Mouse (Mus musculus) lung, adult 2 months (tissue): ENCODE results near the gene Phkb.

Experiments used
- CTCF ChIP-seq: fragments of 200-500 bp; IDR thresholded peaks from 2 replicates; pipeline ENCODE4 v1.5.1; 2011; ENCODE audit warnings: mild to moderate bottlenecking, low read length, control low read depth; ENCODE audit not compliant: insufficient read depth
- POLR2A ChIP-seq: fragments of 200-500 bp; IDR thresholded peaks from 2 replicates; pipeline ENCODE4 v1.6.1; 2011; ENCODE audit warnings: low read depth, mild to moderate bottlenecking, control low read depth, low read length, borderline replicate concordance; ENCODE audit errors: extremely low read depth

DNA sequence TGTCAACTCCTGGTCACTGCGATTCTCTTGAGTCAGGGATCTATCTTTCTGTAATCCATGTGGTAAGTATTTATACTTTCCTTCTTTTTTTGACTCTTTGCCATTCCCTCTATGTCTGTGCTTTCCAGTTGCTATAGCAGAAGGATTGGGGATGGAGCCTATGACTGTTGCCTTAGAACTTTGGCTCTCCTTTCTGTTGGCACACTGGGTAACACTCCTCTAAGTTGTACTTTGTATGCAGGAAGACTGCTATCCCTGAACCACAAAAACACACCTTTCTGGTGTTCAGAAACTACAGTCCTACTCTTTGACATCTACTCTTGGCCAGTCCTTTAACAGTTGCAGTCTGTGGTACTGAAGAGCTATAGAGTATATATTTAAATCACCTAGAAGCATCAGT, 84.8 kb downstream of the Phkb start:
- TF ChIP-seq POLR2A (no peak), CTCF (no peak)
